Mouse (Mus musculus) induced T-regulatory cell, adult 2 months (primary cell): ENCODE results near the gene Gm26920.
"Not testable (repeated sequence)": the region's sequence is repeated elsewhere in the genome, so short reads cannot be mapped to it uniquely, and the experiment has no call there.

Experiments
- DNase-seq: peaks from one replicate; pipeline ENCODE4 v3.0.0-alpha.2; 2012; ENCODE audit warnings: low read depth

Gene Gm26920

GRCm38 (mm10) chr7:30090092-30090969 lies at the start of gene Gm26920, which contains the start of gene Zfp566:
Gene Gm26920 (minus strand): TSS chr7:30090410.
Gene Zfp566 (minus strand): TSS chr7:30090527.
- peak; percentile 99 for DNase-seq

- no peak for DNase-seq
Observed at GRCm38 (mm10) chr7:30136826-30137225, 46.6 kb upstream of the Gm26920 start.

GRCm38 (mm10) chr7:30132396-30132795 lies 42.2 kb upstream of the Gm26920 start:
- DNase-seq = no peak

- no peak for DNase-seq
Observed at GRCm38 (mm10) chr7:30129900-30130299, 39.7 kb upstream of the Gm26920 start.

GRCm38 (mm10) chr7:30122188-30122530 lies 31.9 kb upstream of the Gm26920 start:
- DNase-seq = no peak

- peak; percentile 94 for DNase-seq
Observed at GRCm38 (mm10) chr7:30121308-30122187, 31.3 kb upstream of the Gm26920 start, which contains the start of gene Zfp382. Gene Zfp382 (plus strand): TSS chr7:30121942.

GRCm38 (mm10) chr7:30117935-30118334 lies 27.7 kb upstream of the Gm26920 start:
- DNase-seq = not testable (repeated sequence)

- no peak for DNase-seq
Observed at GRCm38 (mm10) chr7:30116076-30116475, 25.9 kb upstream of the Gm26920 start.

GRCm38 (mm10) chr7:30099297-30099696 lies 9.1 kb upstream of the Gm26920 start:
- DNase-seq = peak; percentile 95

- peak; percentile 51 for DNase-seq
Observed at GRCm38 (mm10) chr7:30095551-30096125, 5.4 kb upstream of the Gm26920 start.

GRCm38 (mm10) chr7:30094646-30095429 lies 4.6 kb upstream of the Gm26920 start, which contains the start of gene Zfp260:
Gene Zfp260 (plus strand): TSS chr7:30094777.
- peak; percentile 96 for DNase-seq

- DNase-seq = peak; percentile 29
Observed at GRCm38 (mm10) chr7:30093918-30094415, 3.8 kb upstream of the Gm26920 start.

GRCm38 (mm10) chr7:30092666-30093065 lies 2.5 kb upstream of the Gm26920 start:
- DNase-seq = peak; percentile 70

- peak; percentile 81 for DNase-seq
Observed at GRCm38 (mm10) chr7:30090970-30091585, 868 bp upstream of the Gm26920 start.

GRCm38 (mm10) chr7:30089405-30089804 lies 805 bp downstream of the Gm26920 start:
- DNase-seq = peak; percentile 20

GRCm38 (mm10) chr7:30086524-30086923 lies 3.7 kb downstream of the Gm26920 start:
- no peak for DNase-seq

- peak; percentile 90 for DNase-seq
Observed at GRCm38 (mm10) chr7:30072146-30073028, 17.8 kb downstream of the Gm26920 start, which contains the start of gene Zfp82. Gene Zfp82 (minus strand): TSS chr7:30072900.

GRCm38 (mm10) chr7:30064622-30065021 lies 25.6 kb downstream of the Gm26920 start:
- no peak for DNase-seq

GRCm38 (mm10) chr7:30062478-30062877 lies 27.7 kb downstream of the Gm26920 start:
- peak; percentile 49 for DNase-seq

GRCm38 (mm10) chr7:30060341-30060740 lies 29.9 kb downstream of the Gm26920 start:
- DNase-seq = no peak
